Mouse (Mus musculus) midbrain, embryonic 13.5 days (tissue): Measurements from ENCODE around the gene Scgb1a1. TPM values are rescaled to one million over a fixed set of nuclear protein-coding genes. Genes with fewer than 3 reads are reported as not detected.

Experiments
- polyA plus RNA-seq: library from polyadenylated mRNA; unstranded; fragments of >200 nt; fragmentation: Nextera tagmentation; extraction: Ambion mirVana; gene quantifications from 2 replicates; pipeline ENCODE4 v1.2.1, GENCODE M21; 2015

Gene Scgb1a1
- polyA plus RNA-seq, 1 experiment from 2014 or later, result not detected

Other genes starting within 250 kb of the Scgb1a1 start
- 310 and 338 TPM in 2 replicates for gene Gng3, start 248.8 kb downstream of the Scgb1a1 start, polyA plus RNA-seq
- 0.23 and 0.62 TPM in 2 replicates for gene Lrrn4cl, start 237.2 kb downstream of the Scgb1a1 start, polyA plus RNA-seq
- 167 and 168 TPM in 2 replicates for gene Ubxn1, start 216.5 kb downstream of the Scgb1a1 start, polyA plus RNA-seq
- gene Uqcc3, start 207.0 kb downstream of the Scgb1a1 start, polyA plus RNA-seq, result 66.5 and 71.5 TPM in 2 replicates
- gene Lbhd1, start 204.2 kb downstream of the Scgb1a1 start, polyA plus RNA-seq, result 61.5 and 61.8 TPM in 2 replicates
- gene Gm49403, start 204.0 kb downstream of the Scgb1a1 start, polyA plus RNA-seq, result not detected in 2 replicates
- 56.1 and 70.3 TPM in 2 replicates for gene 1810009A15Rik, start 199.1 kb downstream of the Scgb1a1 start, polyA plus RNA-seq
- gene Gm49416, start 199.0 kb downstream of the Scgb1a1 start, polyA plus RNA-seq, result 0.54 TPM in 1 of 2 replicates, not detected in the other
- 34.8 and 38.9 TPM in 2 replicates for gene Ints5, start 195.0 kb downstream of the Scgb1a1 start, polyA plus RNA-seq
- 96.8 and 99.8 TPM in 2 replicates for gene Ganab, start 189.9 kb downstream of the Scgb1a1 start, polyA plus RNA-seq
- 82.2 and 89.5 TPM in 2 replicates for gene B3gat3, start 167.6 kb downstream of the Scgb1a1 start, polyA plus RNA-seq
- 1.9 and 2.4 TPM in 2 replicates for gene Rom1, start 158.6 kb downstream of the Scgb1a1 start, polyA plus RNA-seq
- gene Eml3, start 158.4 kb downstream of the Scgb1a1 start, polyA plus RNA-seq, result 8.7 and 9.2 TPM in 2 replicates
- gene Mta2, start 146.1 kb downstream of the Scgb1a1 start, polyA plus RNA-seq, result 149 and 153 TPM in 2 replicates
- gene Tut1, start 134.1 kb downstream of the Scgb1a1 start, polyA plus RNA-seq, result 32.4 and 32.6 TPM in 2 replicates
- gene Eef1g, start 120.9 kb downstream of the Scgb1a1 start, polyA plus RNA-seq, result 334 and 335 TPM in 2 replicates
- gene Ahnak, start 98.7 kb downstream of the Scgb1a1 start, polyA plus RNA-seq, result 3.7 and 4.9 TPM in 2 replicates
- 13.6 and 17.2 TPM in 2 replicates for gene Asrgl1, start 47.7 kb upstream of the Scgb1a1 start, polyA plus RNA-seq